Mouse (Mus musculus): ENCODE measurements around the gene Slc26a9.

DNA sequence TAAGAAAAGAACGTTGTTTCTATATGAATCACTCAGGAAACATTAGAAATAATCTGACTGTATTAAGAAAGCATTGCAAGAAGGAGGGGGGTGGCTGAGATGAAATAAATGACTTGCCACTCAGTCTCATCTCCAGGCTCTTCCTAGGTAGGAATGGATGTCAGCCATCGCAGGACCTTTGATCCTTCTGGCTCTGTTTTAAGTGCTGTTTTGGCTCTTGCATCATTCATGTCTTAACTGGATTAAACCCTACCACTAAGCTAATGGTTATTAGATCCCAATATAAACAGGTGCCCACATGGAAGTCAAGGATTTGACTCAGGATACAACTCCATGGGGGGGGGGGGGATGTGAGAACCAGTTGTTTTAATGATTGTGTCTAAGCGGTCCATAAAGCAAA lies 51.3 kb downstream of the Slc26a9 start:
- no peak for TF ChIP-seq POLR2A (IDR thresholded peaks at IDR 0.05; ENCODE audit: control insufficient read depth, extremely low read depth, insufficient read depth, low read length, poor library complexity)
- no peak for TF ChIP-seq CTCF (IDR thresholded peaks at IDR 0.05; ENCODE audit: borderline replicate concordance, control insufficient read depth, extremely low read depth, insufficient read depth, low read length, poor library complexity)
